Mouse (Mus musculus) ES-CJ7 (cell line): ENCODE data around the gene Ndufs5.

Experiments
- DNase-seq: peaks from one replicate; pipeline ENCODE4 v3.0.0; 2011; ENCODE audit warnings: low read depth, low spot score

Gene Ndufs5

GRCm38 (mm10) chr4:123717574-123718433, at the start of gene Ndufs5:
Gene Ndufs5, minus strand, starts transcription at chr4:123718202.
- DNase-seq: peak; percentile 98

- DNase-seq: no peak
Measured at GRCm38 (mm10) chr4:123765071-123765470, 47.1 kb upstream of the Ndufs5 start.

DNA sequence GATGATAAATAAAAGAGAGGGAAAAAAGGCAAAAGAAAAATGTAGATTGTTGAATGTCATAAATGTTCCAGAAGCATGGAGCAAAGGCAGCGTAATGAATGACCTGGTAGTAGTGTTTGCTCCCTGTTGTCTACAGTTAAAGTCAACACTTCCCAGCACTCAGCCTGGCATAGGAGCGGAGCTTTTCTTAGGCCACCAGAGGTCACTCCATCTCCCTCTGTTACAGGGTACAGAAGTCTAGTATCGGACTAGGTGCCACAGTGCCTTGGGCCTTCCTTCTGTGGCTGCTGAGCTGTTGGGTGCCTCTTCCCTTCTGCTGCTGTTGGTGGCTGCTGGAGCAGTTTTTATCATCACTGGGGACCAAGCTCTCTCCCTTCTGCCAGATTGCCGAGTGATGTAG, 40.3 kb upstream of the Ndufs5 start:
- peak; percentile 81 for DNase-seq

GRCm38 (mm10) chr4:123750707-123751312, 32.8 kb upstream of the Ndufs5 start:
- no peak for DNase-seq

GRCm38 (mm10) chr4:123750152-123750651, 32.2 kb upstream of the Ndufs5 start, which contains the start of gene Akirin1:
Gene Akirin1, minus strand, starts transcription at chr4:123750345.
- peak; percentile 95 for DNase-seq

- DNase-seq: no peak
Measured at GRCm38 (mm10) chr4:123749484-123750130, 31.6 kb upstream of the Ndufs5 start.

GRCm38 (mm10) chr4:123748726-123749415, 30.9 kb upstream of the Ndufs5 start:
- no peak for DNase-seq

DNA sequence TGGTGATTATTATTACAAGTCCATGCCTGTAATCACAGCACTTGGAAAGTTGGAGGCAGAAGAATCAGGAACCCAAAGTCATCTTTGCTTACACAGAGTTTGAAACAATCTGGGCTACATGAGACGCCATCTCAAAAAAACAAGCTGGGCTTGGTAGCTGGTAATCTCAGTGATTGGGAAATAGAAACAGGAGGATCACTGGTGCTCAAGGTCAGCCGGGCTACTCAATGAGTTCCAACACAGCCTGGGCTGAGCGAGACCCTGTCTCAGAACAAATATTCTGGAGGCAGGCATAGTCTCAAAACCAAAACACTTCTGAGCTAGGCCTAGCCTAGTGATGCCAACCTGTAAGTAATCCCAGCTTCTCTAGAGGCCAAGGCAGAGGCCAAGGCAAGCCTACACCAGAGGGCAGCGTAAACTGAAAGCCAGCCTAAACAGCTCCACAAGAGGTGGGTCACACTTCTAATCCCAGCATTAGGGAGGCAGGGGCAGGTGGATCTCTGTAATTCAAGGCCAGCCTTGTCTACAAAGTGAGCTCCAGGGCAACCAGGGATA, 27.3 kb upstream of the Ndufs5 start:
- DNase-seq: no peak

- DNase-seq: no peak
Measured at GRCm38 (mm10) chr4:123742891-123743290, 24.9 kb upstream of the Ndufs5 start.

DNA sequence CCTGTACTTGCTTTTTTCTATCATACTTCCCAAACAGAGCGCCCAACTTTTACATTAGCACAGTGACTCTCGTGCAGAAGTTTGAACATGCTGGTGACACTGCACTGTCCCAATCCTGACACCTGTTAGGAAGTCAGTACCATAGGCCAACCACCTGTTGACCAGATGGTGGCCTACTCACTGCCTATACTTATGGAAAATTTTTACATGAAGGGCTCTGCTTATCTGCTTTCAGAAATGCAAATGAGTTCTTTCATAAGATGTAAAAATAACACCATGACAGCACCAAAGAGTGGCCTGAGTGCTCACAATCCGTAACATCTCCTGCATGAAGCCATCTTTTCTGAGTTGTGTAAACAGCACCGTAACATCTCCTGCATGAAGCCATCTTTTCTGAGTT, 20.7 kb upstream of the Ndufs5 start:
- DNase-seq: no peak

GRCm38 (mm10) chr4:123733532-123733931, 15.5 kb upstream of the Ndufs5 start:
- no peak for DNase-seq

DNA sequence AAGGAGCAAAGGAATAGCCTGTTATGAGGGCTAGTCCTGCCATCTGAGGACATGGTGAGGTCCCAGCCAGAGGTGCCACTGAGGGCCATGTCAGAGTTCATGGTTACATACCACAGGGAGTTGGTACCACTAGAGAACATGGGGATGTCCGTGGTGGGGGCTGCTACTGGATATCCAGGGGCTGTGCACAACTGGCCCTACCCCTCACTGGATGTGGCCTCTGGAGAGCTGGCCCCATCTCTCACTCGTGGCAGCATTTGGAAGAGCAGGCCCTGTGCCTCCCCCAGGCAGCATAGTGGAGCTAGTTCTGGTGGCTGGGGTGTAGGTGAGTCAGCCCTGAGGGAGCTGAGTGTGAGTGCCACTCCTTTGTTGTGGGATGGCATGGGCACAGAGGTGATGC, 14.9 kb upstream of the Ndufs5 start:
- no peak for DNase-seq

DNA sequence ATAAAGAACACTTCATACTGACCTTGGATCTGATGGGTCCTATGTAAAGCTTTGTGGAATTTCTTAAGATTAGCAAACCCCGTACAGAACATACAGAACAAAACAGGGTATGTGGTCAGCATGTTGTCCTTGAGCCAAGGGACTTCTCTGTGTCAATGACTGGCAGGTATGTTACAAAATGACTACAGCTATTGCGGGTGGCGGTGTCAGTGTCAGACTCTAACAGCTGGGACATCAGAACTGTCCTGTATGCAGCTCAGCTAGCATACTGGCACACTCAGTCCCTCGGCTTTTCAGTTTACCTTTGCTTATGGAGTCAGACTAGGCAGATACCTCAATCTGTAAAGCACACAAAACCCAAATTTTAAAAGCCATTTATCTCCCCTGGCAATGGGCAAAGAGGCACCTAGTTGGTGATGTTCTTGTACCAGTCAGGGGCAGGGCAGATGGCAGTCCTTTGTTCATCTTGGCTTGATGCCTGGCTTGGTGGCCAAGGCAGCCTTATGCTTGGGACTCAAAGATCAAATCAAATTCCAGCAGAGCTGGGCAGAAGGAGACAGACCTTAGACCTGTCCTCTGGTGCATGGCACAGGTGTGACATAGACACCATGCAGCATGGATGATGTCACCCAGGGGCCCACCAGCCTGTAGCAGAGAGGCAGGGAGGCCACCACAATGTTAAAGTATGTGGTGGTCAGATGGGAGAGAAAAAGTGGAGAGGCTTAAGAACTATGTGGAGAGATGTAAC, 14.3 kb upstream of the Ndufs5 start:
- DNase-seq: no peak

- no peak for DNase-seq
Measured at GRCm38 (mm10) chr4:123721761-123722160, 3.8 kb upstream of the Ndufs5 start.

GRCm38 (mm10) chr4:123718434-123718780, 405 bp upstream of the Ndufs5 start:
- DNase-seq: no peak

GRCm38 (mm10) chr4:123712431-123712830, 5.6 kb downstream of the Ndufs5 start:
- DNase-seq: no peak

- no peak for DNase-seq
Measured at GRCm38 (mm10) chr4:123707340-123707739, 10.7 kb downstream of the Ndufs5 start.

- no peak for DNase-seq
Measured at GRCm38 (mm10) chr4:123705340-123705739, 12.7 kb downstream of the Ndufs5 start.

DNA sequence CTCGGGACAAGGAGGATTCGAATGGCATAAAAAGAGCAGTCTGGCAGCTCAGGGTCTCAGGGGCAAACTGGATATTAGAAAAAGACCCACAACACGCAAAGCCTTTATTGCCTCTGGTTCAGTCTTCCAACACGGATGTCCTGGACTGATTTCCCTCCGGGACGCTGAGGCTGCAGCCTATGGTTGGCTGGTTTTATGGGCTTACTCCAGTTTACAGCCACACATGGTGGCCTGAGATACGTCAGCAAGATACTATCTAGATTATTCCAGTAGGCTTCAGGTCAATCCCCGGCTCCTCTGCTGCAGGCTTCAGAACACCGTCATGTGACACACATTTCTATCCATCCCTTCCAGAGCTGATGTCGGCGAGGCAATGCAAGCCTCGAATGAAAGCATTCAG, 24.6 kb downstream of the Ndufs5 start:
- DNase-seq: no peak

DNA sequence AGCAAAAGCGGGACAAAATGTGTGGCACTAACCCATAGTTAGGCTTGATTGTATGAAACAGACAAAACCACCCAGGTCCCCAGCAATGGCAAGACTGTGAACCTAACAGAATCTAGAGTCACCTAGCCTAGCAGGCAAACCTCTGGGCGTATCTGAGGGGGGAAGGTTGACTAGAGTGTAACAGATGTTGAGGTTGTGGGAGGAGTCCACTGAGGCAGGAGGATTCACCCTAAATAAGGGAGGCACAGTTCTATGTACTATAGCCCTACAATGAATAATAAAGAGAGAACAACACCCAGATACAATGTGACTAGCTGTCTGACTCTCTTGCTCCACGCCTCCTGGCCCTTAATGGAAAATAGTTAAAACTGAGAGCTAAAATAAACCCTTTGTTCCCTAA, 25.9 kb downstream of the Ndufs5 start:
- peak; percentile 64 for DNase-seq

DNA sequence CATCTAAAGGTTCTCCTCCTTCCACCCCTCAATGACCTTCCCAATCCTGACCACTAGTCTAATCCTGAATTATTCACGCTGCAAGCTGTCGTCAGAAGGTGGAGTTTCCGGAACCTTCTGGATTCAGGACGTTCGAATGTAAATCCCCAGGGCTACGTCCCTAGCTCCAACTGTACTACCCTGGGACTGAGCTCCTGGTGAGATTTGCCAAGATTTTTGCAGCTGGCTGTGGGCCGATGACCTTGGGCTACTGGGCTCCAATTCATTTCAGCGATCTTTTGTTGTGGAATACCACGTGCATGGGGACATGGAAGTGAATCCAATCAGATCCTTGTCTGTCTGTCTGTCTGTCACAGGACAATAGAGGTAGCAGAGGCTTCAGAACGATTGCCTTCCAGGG, 27.7 kb downstream of the Ndufs5 start:
- DNase-seq: peak; percentile 91
